Mouse (Mus musculus): Measurements from ENCODE around the gene Kdsr. TPM values are rescaled to one million over a fixed set of nuclear protein-coding genes. Genes with fewer than 3 reads are reported as not detected.

Kdsr gene
- total and polyA plus RNA-seq, 3 experiments = 15.1 to 20.3 TPM; not detected in 1

DNA sequence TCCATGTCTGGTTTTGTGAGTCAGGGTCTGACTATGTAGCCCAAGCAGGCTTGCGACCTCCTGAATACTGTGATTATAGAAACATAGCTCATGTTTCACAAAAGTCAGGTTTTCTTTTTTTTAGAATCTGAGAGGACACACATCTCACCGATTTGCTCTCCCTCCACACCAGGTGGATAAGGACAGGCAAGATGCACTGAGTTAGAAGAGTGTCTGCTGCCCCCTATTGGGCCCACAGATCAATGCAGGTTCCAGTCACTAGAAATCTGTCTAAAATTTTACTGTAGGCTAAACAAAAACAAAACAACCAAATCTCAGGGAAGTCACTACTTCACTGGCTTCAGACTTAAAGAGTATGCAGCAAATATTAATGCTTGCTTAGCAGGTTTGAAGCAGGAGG is 23.9 kb downstream of the Kdsr start (continued):
- TF ChIP-seq RAD21 (IDR thresholded peaks at IDR 0.05; ENCODE audit: low read depth, low read length) = peak; percentile 98
- TF ChIP-seq E2F4 (IDR thresholded peaks at IDR 0.05; ENCODE audit: borderline replicate concordance, low read depth, low read length) = no peak
- no peak for TF ChIP-seq TCF12 (IDR thresholded peaks at IDR 0.05; ENCODE audit: low read depth, low read length)
- TF ChIP-seq POLR2AphosphoS2 (IDR thresholded peaks at IDR 0.05; ENCODE audit: low read length) = no peak
- no peak for TF ChIP-seq MXI1 (IDR thresholded peaks at IDR 0.05; ENCODE audit: low read depth, low read length)
- TF ChIP-seq GATA1 (IDR thresholded peaks at IDR 0.05; ENCODE audit: low read depth, low read length) = no peak; the same call in 1 of the 2 replicates
- no peak for TF ChIP-seq UBTF (IDR thresholded peaks at IDR 0.05; ENCODE audit: borderline replicate concordance, insufficient read depth, low read depth, low read length)
- TF ChIP-seq RCOR1 (IDR thresholded peaks at IDR 0.05; ENCODE audit: low read depth, low read length) = no peak

DNA sequence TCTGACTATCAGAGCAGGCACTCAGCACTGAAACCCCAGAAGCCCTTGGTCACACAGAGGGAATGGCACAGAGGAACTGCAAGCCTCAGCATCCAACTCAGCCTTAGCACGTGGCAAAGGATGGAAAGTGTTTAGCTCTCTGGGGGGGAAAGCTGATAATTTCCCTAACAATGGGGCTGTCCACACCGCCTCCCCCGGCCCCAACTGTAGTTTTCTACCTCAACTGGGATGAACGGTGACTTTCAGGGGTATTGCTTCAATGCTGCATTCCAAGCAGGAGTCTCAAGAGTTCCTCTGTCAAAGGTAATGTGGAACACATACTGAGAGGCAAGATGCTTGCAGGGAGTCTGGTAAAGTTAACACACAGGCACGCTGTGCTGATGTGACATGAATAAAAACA is 37.5 kb downstream of the Kdsr start:
- TF ChIP-seq POLR2AphosphoS2 (IDR thresholded peaks at IDR 0.05; ENCODE audit: low read length) (no peak), CHD1 (IDR thresholded peaks at IDR 0.05; ENCODE audit: low read depth, low read length) (no peak), UBTF (IDR thresholded peaks at IDR 0.05; ENCODE audit: borderline replicate concordance, insufficient read depth, low read depth, low read length) (no peak), RAD21 (IDR thresholded peaks at IDR 0.05; ENCODE audit: low read depth, low read length) (no peak), NELFE (IDR thresholded peaks at IDR 0.05; ENCODE audit: low read depth, low read length) (no peak), MAFK (IDR thresholded peaks at IDR 0.05; ENCODE audit: borderline replicate concordance, low read depth, low read length) (no peak), KAT2A (conservative IDR thresholded peaks at IDR 0.05; ENCODE audit: low read depth, low read length) (no peak), ZC3H11A (IDR thresholded peaks at IDR 0.05; ENCODE audit: low read depth, low read length) (no peak), NRF1 (IDR thresholded peaks at IDR 0.05; ENCODE audit: insufficient read depth, low read depth, low read length, poor library complexity, severe bottlenecking) (no peak), BHLHE40 (IDR thresholded peaks at IDR 0.05; ENCODE audit: borderline replicate concordance, low read depth, low read length) (no peak), POLR2AphosphoS5 (IDR thresholded peaks at IDR 0.05; ENCODE audit: borderline replicate concordance, low read depth, low read length) (no peak), USF1 (IDR thresholded peaks at IDR 0.05; ENCODE audit: low read depth, low read length) (no peak), HCFC1 (IDR thresholded peaks at IDR 0.05; ENCODE audit: low read depth, low read length) (no peak), EP300 (IDR thresholded peaks at IDR 0.05; ENCODE audit: low read depth in 1 of 2, low read length in 2 of 2) (no peak), SMC3 (IDR thresholded peaks at IDR 0.05; ENCODE audit: low read depth, low read length) (no peak), MYB (IDR thresholded peaks at IDR 0.05; ENCODE audit: low read depth, low read length) (no peak), ELF1 (IDR thresholded peaks at IDR 0.05; ENCODE audit: low read depth, low read length) (no peak), CTCF (IDR thresholded peaks at IDR 0.05 in 2 of 3, conservative IDR thresholded peaks at IDR 0.05 in 1 of 3; ENCODE audit: control insufficient read depth in 1 of 3, insufficient read depth in 1 of 3, low read depth in 2 of 3, low read length in 3 of 3, poor library complexity in 1 of 3, severe bottlenecking in 1 of 3) (no peak), POLR2A (IDR thresholded peaks at IDR 0.05; ENCODE audit: control insufficient read depth in 1 of 2, insufficient read depth in 1 of 2, low read depth in 1 of 2, low read length in 2 of 2, poor library complexity in 1 of 2) (no peak)
- H3K36me3 ChIP-seq (ENCODE audit: control insufficient read depth in 1 of 2, insufficient read depth in 2 of 2, low read length in 2 of 2) = peaks cover 0 to under 1% of the 10 kb centered on the region in 2 experiments; a peak in 3 of 4 replicates
- no peak for DNase-seq (ENCODE audit: low read depth, low spot score)
- H3K27me3 ChIP-seq (ENCODE audit: control insufficient read depth in 1 of 2, insufficient read depth in 2 of 2, low read length in 2 of 2) = no peaks in the 10 kb centered on the region
- no peaks in the 10 kb centered on the region for H3K79me2 ChIP-seq (ENCODE audit: control insufficient read depth, insufficient read depth, low read length, poor library complexity)
- H3K4me1 ChIP-seq (ENCODE audit: control insufficient read depth in 1 of 2, insufficient read depth in 2 of 2, low read length in 2 of 2) = no peaks in the 10 kb centered on the region
- no peaks in the 10 kb centered on the region for H3K9me3 ChIP-seq (replicated peaks; ENCODE audit: insufficient read depth, low read length)
- H3K9ac ChIP-seq (ENCODE audit: control insufficient read depth, low read depth, low read length, poor library complexity, severe bottlenecking) = no peak overlapping the region
- no peak overlapping the region for H3K27ac ChIP-seq (ENCODE audit: control insufficient read depth, low read depth, low read length)
- H3K4me3 ChIP-seq (ENCODE audit: control insufficient read depth in 1 of 2, insufficient read depth in 1 of 2, low read depth in 2 of 2, low read length in 2 of 2) = no peak overlapping the region

Measured in MEL (cell line).